In the genomic region with DNA sequence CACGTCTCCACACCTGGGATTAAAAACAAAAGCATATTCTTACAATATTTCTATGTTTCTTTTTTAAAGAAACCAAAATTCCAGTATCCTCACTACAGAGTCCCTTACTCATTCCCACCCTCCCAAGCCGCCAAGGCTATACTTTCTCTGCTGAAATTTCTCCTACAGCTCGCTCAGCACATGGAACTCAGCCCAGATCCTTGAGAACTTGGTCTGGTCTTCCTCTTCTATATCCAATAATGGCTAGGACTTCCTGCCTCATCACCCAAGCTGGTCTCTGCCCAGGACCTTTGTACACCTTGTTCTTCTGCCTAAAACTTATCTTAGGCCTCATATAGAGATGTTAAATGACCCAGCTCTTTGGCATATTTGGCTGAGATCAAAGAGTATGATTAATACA, we compare ENCODE assay signal across 21 mouse cellular contexts. TPM values are rescaled to one million over a fixed set of nuclear protein-coding genes. Genes with fewer than 3 reads are reported as not detected.
DNase-seq lines count a peak whose midpoint lies in the region; TF ChIP-seq lines count a peak whose summit lies in the region.
"Had no signal": no experiment of that assay in that cellular context is flagged by ENCODE, and none has a peak within 500 bp of the region (broad histone marks: within the 10 kb centered on the region; RNA-seq: fewer than 3 reads in every experiment).

No protein-coding gene starts in this region.

- no peak overlapping the region for H3K4me3 ChIP-seq in layer of hippocampus, adult 2 months
- H3K4me3 ChIP-seq: embryonic facial prominence, embryonic 15.5 days; erythroblast, embryonic 14.5 days; heart, embryonic 10.5 days; hindbrain, embryonic 15.5 days had no signal

- H3K27ac ChIP-seq in layer of hippocampus, adult 2 months, result peak overlapping the region; percentile 75
- H3K27ac ChIP-seq: embryonic facial prominence, embryonic 15.5 days; heart, embryonic 10.5 days; hindbrain, embryonic 15.5 days had no signal

- DNase-seq in cerebellum, adult 11-12 months, result peak; percentile 22
- DNase-seq in cerebellum, postnatal 4 days (ENCODE audit: low spot score in 2 of 2), result no peak
- peak; percentile 5 for DNase-seq in gastrocnemius, adult 18-20 months (ENCODE audit: low spot score)
- no peak for DNase-seq in gastrocnemius, postnatal 4 days (ENCODE audit: low spot score in 2 of 2)
- no peak for DNase-seq in layer of hippocampus, adult 2 months (ENCODE audit: low spot score in 2 of 2)
- no peak for DNase-seq in layer of hippocampus, adult 9-11 months
- DNase-seq in cerebellum, postnatal 36 days, result peak; percentile 21 to 23
- DNase-seq in left cerebral cortex, adult 18-20 months (ENCODE audit: low spot score in 2 of 2), result no peak
- DNase-seq: adrenal gland, postnatal 10 days; B cell, adult 2 months; gastrocnemius, postnatal 14 days; heart, postnatal 10 days; heart, postnatal 4 days; kidney, adult 11 months; kidney, adult 9 months had no signal

- TF ChIP-seq CTCF in layer of hippocampus, adult 2 months (conservative IDR thresholded peaks at IDR 0.05), result no peak

RNA-seq across cellular contexts. Expression of a gene that starts 37.3 kb away (rescaled TPM):
- total RNA-seq in gastrocnemius, adult 18-20 months (2021), result not detected
- total RNA-seq in gastrocnemius, postnatal 4 days (2021), result under 1 TPM; 0.10 to 0.13 TPM
- total RNA-seq in layer of hippocampus, adult 2 months (2021), result 100 to 1,000 TPM in 1 of 2 experiments, 10 to 100 TPM in 1; 98.3 to 111 TPM
- total RNA-seq in left cerebral cortex, adult 18-20 months (2021), result 100 to 1,000 TPM in 1 of 2 experiments, 10 to 100 TPM in 1; 87.0 to 117 TPM
- total RNA-seq: common myeloid progenitor, adult 5-6 weeks; gastrocnemius, postnatal 14 days; granulocyte monocyte progenitor cell, adult 5-6 weeks; heart, postnatal 10 days; heart, postnatal 4 days had no signal

RNA-seq across cellular contexts. Expression of a gene that starts 58.6 kb away (rescaled TPM):
- total RNA-seq in gastrocnemius, adult 18-20 months (2021), result 10 to 100 TPM; 32.9 to 33.2 TPM
- total RNA-seq in gastrocnemius, postnatal 4 days (2021), result 10 to 100 TPM; 42.7 to 45.7 TPM
- total RNA-seq in layer of hippocampus, adult 2 months (2021), result 10 to 100 TPM; 79.9 to 94.0 TPM
- total RNA-seq in left cerebral cortex, adult 18-20 months (2021), result 10 to 100 TPM; 73.8 to 80.7 TPM

Comparison
In these comparisons a context has a peak if more than half of its experiments do, and no peak if none do; other contexts are left out.
1. DNase-seq: peak in cerebellum, adult 11-12 months (single experiment), gastrocnemius, adult 18-20 months (single experiment) and cerebellum, postnatal 36 days (2 of 2); none in cerebellum, postnatal 4 days (0 of 2), gastrocnemius, postnatal 4 days (0 of 2), layer of hippocampus, adult 2 months (0 of 2), layer of hippocampus, adult 9-11 months (single experiment) and left cerebral cortex, adult 18-20 months (0 of 2).
2. RNA of a gene that starts 37.3 kb away (total RNA-seq): 87.0 to 117 TPM in left cerebral cortex, adult 18-20 months and 98.3 to 111 TPM in layer of hippocampus, adult 2 months; 0.10 to 0.13 TPM in gastrocnemius, postnatal 4 days and not detected in gastrocnemius, adult 18-20 months; every median in the first group is over 10 times any median in the second.